Mouse (Mus musculus) intestine, embryonic 14.5 days (tissue): ENCODE data around the gene Yae1d1. TPM values are rescaled to one million over a fixed set of nuclear protein-coding genes. Genes with fewer than 3 reads are reported as not detected.

Experiments used
- ATAC-seq: fragments of 200-750 bp; cut with Nextera tagmentation; replicated peaks from 2 replicates; pipeline ENCODE4 v1.8.0; 2017; ENCODE audit warnings: low read depth, moderate number of reproducible peaks, moderate TSS enrichment, moderate library complexity; ENCODE audit not compliant: low FRiP score, low TSS enrichment
- DNase-seq: peaks from one replicate; pipeline ENCODE4 v3.0.0-alpha.2; 2018; ENCODE audit warnings: low spot score
- H3K27ac ChIP-seq: fragments of 300-500 bp; sonication (generic); 2 replicates; pipeline ENCODE4 v1.5.1; 2014; ENCODE audit warnings: low read depth, mild to moderate bottlenecking, control low read depth
- H3K27me3 ChIP-seq: fragments of 300-500 bp; sonication (generic); replicated peaks from 2 replicates; pipeline ENCODE4 v1.6.1; 2014; ENCODE audit warnings: low read length, control low read depth; ENCODE audit not compliant: control insufficient read depth, insufficient read depth
- H3K36me3 ChIP-seq: fragments of 300-500 bp; sonication (generic); 2 replicates; pipeline ENCODE4 v1.6.1; 2014; ENCODE audit warnings: low read length, control low read depth; ENCODE audit not compliant: control insufficient read depth, insufficient read depth
- H3K4me1 ChIP-seq: fragments of 300-500 bp; sonication (generic); replicated peaks from 2 replicates; pipeline ENCODE4 v1.6.1; 2014; ENCODE audit warnings: low read length, control low read depth, mixed read lengths; ENCODE audit not compliant: control insufficient read depth, insufficient read depth
- H3K4me2 ChIP-seq: fragments of 300-500 bp; sonication (generic); 2 replicates; pipeline ENCODE4 v1.6.1; 2014; ENCODE audit warnings: low read length
- H3K4me3 ChIP-seq: fragments of 300-500 bp; sonication (generic); 2 replicates; pipeline ENCODE4 v1.5.1; 2014; ENCODE audit warnings: low read depth, low read length, control low read depth, mixed read lengths
- H3K9ac ChIP-seq: fragments of 300-500 bp; sonication (generic); 2 replicates; pipeline ENCODE4 v1.6.1; 2014; ENCODE audit warnings: mild to moderate bottlenecking, low read length
- H3K9me3 ChIP-seq: fragments of 300-500 bp; sonication (generic); 2 replicates; pipeline ENCODE4 v1.6.1; 2016; ENCODE audit warnings: low read length, control low read depth; ENCODE audit not compliant: control insufficient read depth
- WGBS: fragments of 180-500 bp; shearing (Covaris S2); extraction: QIAGEN DNeasy Blood & Tissue Kit; methylation state at CpG from one replicate; pipeline ENCODE4 v1.1.7; 2014; 5-methylcytosine and 5-hydroxymethylcytosine counted together
- polyA plus RNA-seq: library from polyadenylated mRNA; unstranded; fragments of >200 nt; fragmentation: Nextera tagmentation; extraction: Ambion mirVana; gene quantifications from 2 replicates; pipeline ENCODE4 v1.2.1, GENCODE M21; 2014

Gene Yae1d1
- polyA plus RNA-seq, 1 experiment from 2014 or later, result 65.6 TPM

GRCm38 (mm10) chr13:17944078-17944917, 48.9 kb downstream of the Yae1d1 start, which contains the start of gene Rala:
Gene Rala, minus strand, starts transcription at chr13:17944239.
- no peaks in the 10 kb centered on the region for H3K36me3 ChIP-seq
- WGBS, result 10% methylated on average over 47 of the region's 69 CpGs
- H3K9me3 ChIP-seq, result no peaks in the 10 kb centered on the region
- ATAC-seq (peak; percentile 100), DNase-seq (peak; percentile 96)
- peaks cover 9% of the 10 kb centered on the region; the same call in 1 of the 2 replicates for H3K4me1 ChIP-seq
- H3K27ac ChIP-seq, result peak within 1 kb of the TSS; percentile 93
- H3K9ac ChIP-seq, result peak within 1 kb of the TSS; percentile 85
- peak within 1 kb of the TSS; percentile 83 for H3K4me3 ChIP-seq
- peak within 1 kb of the TSS; percentile 61 for H3K4me2 ChIP-seq
- H3K27me3 ChIP-seq, result no peaks in the 10 kb centered on the region

GRCm38 (mm10) chr13:17943306-17944077, 49.7 kb downstream of the Yae1d1 start:
- no peaks in the 10 kb centered on the region for H3K36me3 ChIP-seq
- peak overlapping the region; percentile 93 for H3K27ac ChIP-seq
- DNase-seq (peak; percentile 80), ATAC-seq (peak; percentile 85)
- no peaks in the 10 kb centered on the region for H3K9me3 ChIP-seq
- peak overlapping the region; percentile 61 for H3K4me2 ChIP-seq
- peaks cover 9% of the 10 kb centered on the region; the same call in 1 of the 2 replicates for H3K4me1 ChIP-seq
- peak overlapping the region; percentile 85 for H3K9ac ChIP-seq
- H3K27me3 ChIP-seq, result no peaks in the 10 kb centered on the region
- WGBS, result under 1% methylated on average over 48 of the region's 70 CpGs
- peak overlapping the region; percentile 83 for H3K4me3 ChIP-seq

DNA sequence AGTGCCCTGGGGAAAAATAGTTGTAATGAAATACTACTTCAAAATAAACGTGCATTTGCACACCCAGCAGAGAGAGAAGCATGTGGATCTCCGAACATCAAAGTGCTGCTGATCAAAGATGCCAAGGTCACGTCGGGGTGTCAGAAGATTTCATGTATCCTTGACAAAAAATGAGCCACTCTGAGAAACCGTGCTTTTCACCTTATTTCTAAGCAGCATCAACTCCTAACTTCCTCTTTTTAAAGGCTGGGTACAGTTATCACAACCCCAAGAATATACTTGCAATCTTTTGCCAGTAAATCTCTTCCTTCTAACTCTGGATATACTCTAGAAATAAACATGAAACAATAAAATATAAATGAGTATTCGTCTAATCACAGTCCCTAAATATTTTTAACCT, 50.8 kb downstream of the Yae1d1 start:
- H3K4me3 ChIP-seq, result no peak overlapping the region
- H3K9ac ChIP-seq, result no peak overlapping the region
- no peaks in the 10 kb centered on the region for H3K36me3 ChIP-seq
- ATAC-seq, result no peak
- DNase-seq, result no peak
- H3K27ac ChIP-seq, result no peak overlapping the region
- no peaks in the 10 kb centered on the region for H3K9me3 ChIP-seq
- peak overlapping the region; percentile 61; the same call in 1 of the 2 replicates for H3K4me2 ChIP-seq
- 70% methylated on average over 6 of the region's 6 CpGs for WGBS
- H3K4me1 ChIP-seq, result peaks cover 9% of the 10 kb centered on the region; the same call in 1 of the 2 replicates
- H3K27me3 ChIP-seq, result no peaks in the 10 kb centered on the region

Other genes starting within 250 kb of the Yae1d1 start
- 19.6 and 20.9 TPM in 2 replicates for gene Cdk13, start 188.3 kb downstream of the Yae1d1 start, polyA plus RNA-seq
- gene Rala, start 49.1 kb downstream of the Yae1d1 start, polyA plus RNA-seq, result 83.7 and 95.5 TPM in 2 replicates